Mouse (Mus musculus): ENCODE data around the gene Pde1c. TPM values are rescaled to one million over a fixed set of nuclear protein-coding genes. Genes with fewer than 3 reads are reported as not detected.

Pde1c gene
- polyA plus RNA-seq, 2 experiments = 0.45 to 0.46 TPM

GRCm38 (mm10) chr6:56608277-56608676 is 39.4 kb upstream of the Pde1c start:
- Histone ChIP-seq H3K4me2 (ENCODE audit: low read depth) (no peak overlapping the region), H3K4me1 (replicated peaks; ENCODE audit: control insufficient read depth in 2 of 2, insufficient read depth in 2 of 2, low read length in 1 of 2) (peaks cover 0 to 6% of the 10 kb centered on the region in 2 experiments; a peak in 2 of 4 replicates), H3K9me3 (ENCODE audit: control insufficient read depth, low read length) (no peaks in the 10 kb centered on the region), H3K9ac (replicated peaks) (no peak overlapping the region), H3K4me3 (ENCODE audit: insufficient read depth in 1 of 2, low read depth in 2 of 2, low read length in 2 of 2) (no peak overlapping the region), H3K27me3 (ENCODE audit: control insufficient read depth, insufficient read depth, low read length) (no peaks in the 10 kb centered on the region), H3K27ac (no peak overlapping the region), H3K36me3 (replicated peaks; ENCODE audit: control insufficient read depth, insufficient read depth, low read depth) (no peaks in the 10 kb centered on the region)
- peak; percentile 20 to 39 (median 32) for DNase-seq (ENCODE audit: low read depth in 3 of 3, low spot score in 3 of 3)
- TF ChIP-seq CTCF (IDR thresholded peaks at IDR 0.05; ENCODE audit: low read depth) (peak; percentile 75), EP300 (IDR thresholded peaks at IDR 0.05; ENCODE audit: low read depth) (no peak)
- 2% methylated on average over 4 of the region's 4 CpGs for WGBS (ENCODE audit: insufficient replicate concordance)
- ATAC-seq (ENCODE audit: insufficient read depth) = no peak

GRCm38 (mm10) chr6:56579568-56579967 is 10.7 kb upstream of the Pde1c start:
- no peak for DNase-seq (ENCODE audit: low read depth in 3 of 3, low spot score in 3 of 3)
- Histone ChIP-seq H3K4me1 (replicated peaks; ENCODE audit: control insufficient read depth in 2 of 2, insufficient read depth in 2 of 2, low read length in 1 of 2) (no peaks in the 10 kb centered on the region), H3K4me3 (ENCODE audit: insufficient read depth in 1 of 2, low read depth in 2 of 2, low read length in 2 of 2) (no peak overlapping the region), H3K27ac (no peak overlapping the region), H3K9me3 (ENCODE audit: control insufficient read depth, low read length) (no peaks in the 10 kb centered on the region), H3K27me3 (ENCODE audit: control insufficient read depth, insufficient read depth, low read length) (no peaks in the 10 kb centered on the region), H3K36me3 (replicated peaks; ENCODE audit: control insufficient read depth, insufficient read depth, low read depth) (no peaks in the 10 kb centered on the region), H3K4me2 (ENCODE audit: low read depth) (no peak overlapping the region), H3K9ac (replicated peaks) (no peak overlapping the region)
- TF ChIP-seq EP300 (IDR thresholded peaks at IDR 0.05; ENCODE audit: low read depth) = no peak
- WGBS (ENCODE audit: insufficient replicate concordance) = 11% methylated on average over 1 of the region's 1 CpGs
- ATAC-seq (ENCODE audit: insufficient read depth) = no peak

- ATAC-seq (ENCODE audit: insufficient read depth) (no peak), DNase-seq (ENCODE audit: low read depth in 3 of 3, low spot score in 3 of 3) (no peak)
- Histone ChIP-seq H3K27me3 (ENCODE audit: control insufficient read depth, insufficient read depth, low read length) (no peaks in the 10 kb centered on the region), H3K9ac (replicated peaks) (no peak overlapping the region), H3K4me2 (ENCODE audit: low read depth) (no peak overlapping the region), H3K4me1 (replicated peaks; ENCODE audit: control insufficient read depth in 2 of 2, insufficient read depth in 2 of 2, low read length in 1 of 2) (no peaks in the 10 kb centered on the region), H3K36me3 (replicated peaks; ENCODE audit: control insufficient read depth, insufficient read depth, low read depth) (no peaks in the 10 kb centered on the region), H3K4me3 (ENCODE audit: insufficient read depth in 1 of 2, low read depth in 2 of 2, low read length in 2 of 2) (no peak overlapping the region), H3K27ac (no peak overlapping the region), H3K9me3 (ENCODE audit: control insufficient read depth, low read length) (no peaks in the 10 kb centered on the region)
- TF ChIP-seq EP300 (IDR thresholded peaks at IDR 0.05; ENCODE audit: low read depth) (no peak), CTCF (IDR thresholded peaks at IDR 0.05; ENCODE audit: low read depth) (no peak)
- WGBS (ENCODE audit: insufficient replicate concordance) = 45% methylated on average over 2 of the region's 2 CpGs
Observed at GRCm38 (mm10) chr6:56560891-56561290, 8.0 kb downstream of the Pde1c start.

- no peaks in the 10 kb centered on the region for H3K27me3 ChIP-seq (ENCODE audit: control insufficient read depth, insufficient read depth, low read length)
- H3K4me3 ChIP-seq (ENCODE audit: insufficient read depth in 1 of 2, low read depth in 2 of 2, low read length in 2 of 2) = no peak overlapping the region
- no peak for DNase-seq (ENCODE audit: low read depth in 3 of 3, low spot score in 3 of 3)
- no peak for ATAC-seq (ENCODE audit: insufficient read depth)
- TF ChIP-seq CTCF (IDR thresholded peaks at IDR 0.05; ENCODE audit: low read depth) (no peak), EP300 (IDR thresholded peaks at IDR 0.05; ENCODE audit: low read depth) (no peak)
- no peak overlapping the region for H3K27ac ChIP-seq
- no peaks in the 10 kb centered on the region for H3K9me3 ChIP-seq (ENCODE audit: control insufficient read depth, low read length)
- 71% methylated on average over 2 of the region's 2 CpGs for WGBS (ENCODE audit: insufficient replicate concordance)
- H3K4me1 ChIP-seq (replicated peaks; ENCODE audit: control insufficient read depth in 2 of 2, insufficient read depth in 2 of 2, low read length in 1 of 2) = no peaks in the 10 kb centered on the region
- no peaks in the 10 kb centered on the region for H3K36me3 ChIP-seq (replicated peaks; ENCODE audit: control insufficient read depth, insufficient read depth, low read depth)
- H3K9ac ChIP-seq (replicated peaks) = no peak overlapping the region
- no peak overlapping the region for H3K4me2 ChIP-seq (ENCODE audit: low read depth)
Observed at GRCm38 (mm10) chr6:56560474-56560888, 8.4 kb downstream of the Pde1c start.

- Histone ChIP-seq H3K9ac (replicated peaks) (no peak overlapping the region), H3K9me3 (ENCODE audit: control insufficient read depth, low read length) (no peaks in the 10 kb centered on the region), H3K4me3 (ENCODE audit: insufficient read depth in 1 of 2, low read depth in 2 of 2, low read length in 2 of 2) (no peak overlapping the region), H3K4me2 (ENCODE audit: low read depth) (no peak overlapping the region), H3K27ac (no peak overlapping the region), H3K27me3 (ENCODE audit: control insufficient read depth, insufficient read depth, low read length) (no peaks in the 10 kb centered on the region), H3K4me1 (replicated peaks; ENCODE audit: control insufficient read depth in 2 of 2, insufficient read depth in 2 of 2, low read length in 1 of 2) (no peaks in the 10 kb centered on the region), H3K36me3 (replicated peaks; ENCODE audit: control insufficient read depth, insufficient read depth, low read depth) (no peaks in the 10 kb centered on the region)
- no peak for ATAC-seq (ENCODE audit: insufficient read depth)
- no peak for TF ChIP-seq EP300 (IDR thresholded peaks at IDR 0.05; ENCODE audit: low read depth)
- no peak for TF ChIP-seq CTCF (IDR thresholded peaks at IDR 0.05; ENCODE audit: low read depth)
- 63% methylated on average over 2 of the region's 2 CpGs for WGBS (ENCODE audit: insufficient replicate concordance)
- DNase-seq (ENCODE audit: low read depth in 3 of 3, low spot score in 3 of 3) = no peak
Observed at GRCm38 (mm10) chr6:56558711-56559110, 10.2 kb downstream of the Pde1c start.
